Mouse (Mus musculus) ES-Bruce4 (cell line): ENCODE results near the gene Glrx5.

Experiments
- EP300 ChIP-seq: IDR thresholded peaks from 2 replicates; pipeline ENCODE4 v1.6.1; 2011; ENCODE audit warnings: low read depth, low read length; ENCODE audit not compliant: insufficient read depth
- POLR2A ChIP-seq: IDR thresholded peaks from one replicate; pipeline ENCODE4 v1.8.1; 2011; ENCODE audit warnings: low read length; ENCODE audit not compliant: insufficient read depth

GRCm38 (mm10) chr12:105065119-105065518, 32.6 kb downstream of the Glrx5 start:
- TF ChIP-seq POLR2A (no peak), EP300 (no peak)
